8 mouse cellular contexts compared by ENCODE assay signal in the genomic region with DNA sequence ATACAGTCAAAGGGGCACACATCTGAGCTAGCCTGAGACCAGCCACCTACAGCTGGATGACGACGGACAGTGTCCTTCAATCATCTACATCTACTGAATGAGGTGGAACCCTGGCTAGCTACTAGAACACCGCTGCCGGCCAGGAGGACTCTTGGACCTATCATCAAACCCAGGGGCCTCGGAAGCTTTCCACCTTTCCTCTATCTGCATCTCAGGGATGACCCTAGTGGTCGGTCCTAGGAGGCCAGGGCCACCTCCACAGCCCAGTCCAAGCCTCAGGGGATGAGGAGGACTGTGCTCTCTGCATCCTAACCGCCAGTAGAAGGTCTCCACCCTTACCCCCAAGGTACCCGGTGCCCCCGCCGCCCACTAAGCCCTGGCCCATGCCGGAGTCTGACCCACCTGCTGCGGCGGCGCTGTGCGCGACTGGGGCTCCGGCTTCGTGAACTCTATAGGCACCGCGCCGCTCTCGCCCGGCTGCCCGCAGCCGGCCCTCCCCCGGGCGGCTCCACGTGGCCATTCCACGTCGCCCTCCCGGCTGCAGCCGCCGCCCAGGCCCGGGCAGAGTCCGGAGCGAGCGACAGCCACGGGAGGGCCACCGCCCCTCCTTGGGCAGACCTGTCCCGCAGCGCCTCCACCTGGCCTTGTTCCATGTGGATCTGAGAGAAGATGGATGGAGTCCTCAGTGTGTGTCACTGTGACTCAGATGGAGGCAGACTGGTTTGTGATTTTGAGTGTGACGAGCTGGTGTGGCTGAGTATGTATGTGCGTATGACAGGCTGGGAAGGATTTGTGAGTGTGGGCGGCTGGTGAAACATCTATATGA. TPM values are rescaled to one million over a fixed set of nuclear protein-coding genes. Genes with fewer than 3 reads are reported as not detected.
DNase-seq lines count a peak whose midpoint lies in the region; ATAC-seq and TF ChIP-seq lines count a peak whose summit lies in the region.

A gene (minus strand): TSS at position 636 of the 826 bp plus-strand sequence.

- DNase-seq in CD4-positive helper T cell, adult 2 months (ENCODE audit: low read depth, low spot score) = peak; percentile 42
- DNase-seq in adrenal gland, postnatal 25 days = peak; percentile 77
- DNase-seq in heart, postnatal 10 days = peak; percentile 64 to 70
- peak; percentile 80 to 88 for DNase-seq in kidney, postnatal 4 days
- no peak for DNase-seq in liver, embryonic 14.5 days (ENCODE audit: low read depth in 3 of 3, low spot score in 3 of 3)
- DNase-seq in urinary bladder, postnatal 14 days (ENCODE audit: low spot score) = peak; percentile 73

- H3K36me3 ChIP-seq in embryonic facial prominence, embryonic 15.5 days = no peaks in the 10 kb centered on the region
- no peaks in the 10 kb centered on the region for H3K36me3 ChIP-seq in liver, embryonic 14.5 days (replicated peaks; ENCODE audit: control insufficient read depth, insufficient read depth, low read depth)
- no peaks in the 10 kb centered on the region for H3K36me3 ChIP-seq in neural tube, embryonic 12.5 days

- peak within 1 kb of the TSS; percentile 47 for H3K4me3 ChIP-seq in embryonic facial prominence, embryonic 15.5 days (replicated peaks)
- peak within 1 kb of the TSS; percentile 10 to 43 for H3K4me3 ChIP-seq in liver, embryonic 14.5 days (ENCODE audit: insufficient read depth in 1 of 2, low read depth in 2 of 2, low read length in 2 of 2)
- peak within 1 kb of the TSS; percentile 49 for H3K4me3 ChIP-seq in neural tube, embryonic 12.5 days

- H3K4me2 ChIP-seq in embryonic facial prominence, embryonic 15.5 days (replicated peaks) = peak within 1 kb of the TSS; percentile 87
- peak within 1 kb of the TSS; percentile 52 for H3K4me2 ChIP-seq in liver, embryonic 14.5 days (ENCODE audit: low read depth)
- H3K4me2 ChIP-seq in neural tube, embryonic 12.5 days (replicated peaks) = peak within 1 kb of the TSS; percentile 95

- H3K9me3 ChIP-seq in embryonic facial prominence, embryonic 15.5 days (replicated peaks) = no peaks in the 10 kb centered on the region
- H3K9me3 ChIP-seq in liver, embryonic 14.5 days (ENCODE audit: control insufficient read depth, low read length) = no peaks in the 10 kb centered on the region
- no peaks in the 10 kb centered on the region for H3K9me3 ChIP-seq in neural tube, embryonic 12.5 days

- H3K27ac ChIP-seq in embryonic facial prominence, embryonic 15.5 days (replicated peaks) = no peak within 1 kb of the TSS
- H3K27ac ChIP-seq in liver, embryonic 14.5 days = no peak within 1 kb of the TSS
- no peak within 1 kb of the TSS for H3K27ac ChIP-seq in neural tube, embryonic 12.5 days

- WGBS in embryonic facial prominence, embryonic 15.5 days = 5% methylated on average over 44 of the region's 44 CpGs
- WGBS in liver, embryonic 14.5 days (ENCODE audit: insufficient replicate concordance) = 8% methylated on average over 44 of the region's 44 CpGs
- 6% methylated on average over 44 of the region's 44 CpGs for WGBS in neural tube, embryonic 12.5 days

- TF ChIP-seq EP300 in liver, embryonic 14.5 days (IDR thresholded peaks at IDR 0.05; ENCODE audit: low read depth) = no peak

- intact Hi-C loops in heart, postnatal 10 days (cut with DNase I) = no loop called here

- peak; percentile 22; the same call in 1 of the 2 replicates for ATAC-seq in embryonic facial prominence, embryonic 15.5 days (ENCODE audit: insufficient number of reproducible peaks, low FRiP score, low TSS enrichment, low read depth)
- peak; percentile 34; the same call in 1 of the 2 replicates for ATAC-seq in liver, embryonic 14.5 days (ENCODE audit: insufficient read depth)
- ATAC-seq in neural tube, embryonic 12.5 days (ENCODE audit: low FRiP score, low read depth) = peak; percentile 61; the same call in 1 of the 2 replicates

- peak; percentile 58 for TF ChIP-seq CTCF in liver, embryonic 14.5 days (IDR thresholded peaks at IDR 0.05; ENCODE audit: low read depth)

- H3K27me3 ChIP-seq in embryonic facial prominence, embryonic 15.5 days = peaks cover 3% of the 10 kb centered on the region; the same call in 1 of the 2 replicates
- H3K27me3 ChIP-seq in liver, embryonic 14.5 days (ENCODE audit: control insufficient read depth, insufficient read depth, low read length) = peaks cover 5% of the 10 kb centered on the region; the same call in 1 of the 2 replicates
- no peaks in the 10 kb centered on the region for H3K27me3 ChIP-seq in neural tube, embryonic 12.5 days (replicated peaks)

- H3K9ac ChIP-seq in embryonic facial prominence, embryonic 15.5 days = 0 out of 2 replicates have a peak within 1 kb of the TSS, but pooled peaks have one; percentile 12
- no peak within 1 kb of the TSS for H3K9ac ChIP-seq in liver, embryonic 14.5 days (replicated peaks)
- peak within 1 kb of the TSS; percentile 72 for H3K9ac ChIP-seq in neural tube, embryonic 12.5 days

- peaks cover 20% of the 10 kb centered on the region for H3K4me1 ChIP-seq in embryonic facial prominence, embryonic 15.5 days
- H3K4me1 ChIP-seq in liver, embryonic 14.5 days (replicated peaks; ENCODE audit: control insufficient read depth in 2 of 2, insufficient read depth in 2 of 2, low read length in 1 of 2) = peaks cover 3 to 10% of the 10 kb centered on the region in 2 experiments
- H3K4me1 ChIP-seq in neural tube, embryonic 12.5 days = peaks cover 11% of the 10 kb centered on the region

RNA-seq across cellular contexts. Expression of the gene that starts here (rescaled TPM):
- 1.0 TPM in 1 of 2 replicates, not detected in the other for total RNA-seq in adrenal gland, postnatal 25 days (2021)
- polyA plus RNA-seq in embryonic facial prominence, embryonic 15.5 days (2015; fragmentation: Nextera tagmentation; extraction: Ambion mirVana) = 32.1 and 34.0 TPM in 2 replicates
- total RNA-seq in heart, postnatal 10 days (2021) = under 1 TPM; 0.60 to 0.64 TPM
- polyA plus RNA-seq in liver, embryonic 14.5 days (2012; rRNA removed) = 2.9 and 4.2 TPM in 2 replicates
- 5.1 and 5.4 TPM in 2 replicates for polyA plus RNA-seq in liver, embryonic 14.5 days (2014; fragmentation: Nextera tagmentation; extraction: Ambion mirVana)
- 15.9 and 17.7 TPM in 2 replicates for polyA plus RNA-seq in neural tube, embryonic 12.5 days (2016; fragmentation: Nextera tagmentation; extraction: Ambion mirVana)

Comparison
In these comparisons a context has a peak if more than half of its experiments do, and no peak if none do; other contexts are left out.
1. Peak in DNase-seq in heart, postnatal 10 days; RNA of the gene not detected or under 1 TPM.
2. DNase-seq: peak in CD4-positive helper T cell, adult 2 months (single experiment), adrenal gland, postnatal 25 days (single experiment), kidney, postnatal 4 days (2 of 2) and urinary bladder, postnatal 14 days (single experiment); none in liver, embryonic 14.5 days (0 of 3).
3. Peak in every context shown above with its lines, with median percentiles within 50 percentile points of each other: ATAC-seq, H3K4me2 ChIP-seq and H3K4me3 ChIP-seq.